Mouse (Mus musculus): Measurements from ENCODE around the gene Gm49510. TPM values are rescaled to one million over a fixed set of nuclear protein-coding genes. Genes with fewer than 3 reads are reported as not detected.

The Gm49510 gene
- polyA plus RNA-seq, 2 experiments: 0.03 to 0.10 TPM

GRCm38 (mm10) chr15:78863154-78863553 is 36.3 kb upstream of the Gm49510 start:
- no peaks in the 10 kb centered on the region for H3K9me3 ChIP-seq (ENCODE audit: control insufficient read depth, low read length)
- no peak overlapping the region for H3K4me3 ChIP-seq (ENCODE audit: insufficient read depth in 1 of 2, low read depth in 2 of 2, low read length in 2 of 2)
- H3K27me3 ChIP-seq (ENCODE audit: control insufficient read depth, insufficient read depth, low read length): no peaks in the 10 kb centered on the region
- ATAC-seq (ENCODE audit: insufficient read depth): no peak
- no peak overlapping the region for H3K27ac ChIP-seq
- no peaks in the 10 kb centered on the region for H3K36me3 ChIP-seq (replicated peaks; ENCODE audit: control insufficient read depth, insufficient read depth, low read depth)
- TF ChIP-seq EP300 (IDR thresholded peaks at IDR 0.05; ENCODE audit: low read depth): no peak
- TF ChIP-seq CTCF (IDR thresholded peaks at IDR 0.05; ENCODE audit: low read depth): no peak
- no peak overlapping the region for H3K4me2 ChIP-seq (ENCODE audit: low read depth)
- DNase-seq (ENCODE audit: low read depth in 3 of 3, low spot score in 3 of 3): no peak
- peaks cover 0 to 10% of the 10 kb centered on the region in 2 experiments; a peak in 3 of 4 replicates for H3K4me1 ChIP-seq (replicated peaks; ENCODE audit: control insufficient read depth in 2 of 2, insufficient read depth in 2 of 2, low read length in 1 of 2)
- H3K9ac ChIP-seq (replicated peaks): no peak overlapping the region
- 62% methylated on average over 2 of the region's 2 CpGs for WGBS (ENCODE audit: insufficient replicate concordance)

- no peaks in the 10 kb centered on the region for H3K27me3 ChIP-seq (ENCODE audit: control insufficient read depth, insufficient read depth, low read length)
- H3K4me2 ChIP-seq (ENCODE audit: low read depth): no peak overlapping the region
- ATAC-seq (ENCODE audit: insufficient read depth) (no peak; the same call in 1 of the 2 replicates), DNase-seq (ENCODE audit: low read depth in 3 of 3, low spot score in 3 of 3) (no peak)
- no peak overlapping the region for H3K27ac ChIP-seq
- H3K4me1 ChIP-seq (replicated peaks; ENCODE audit: control insufficient read depth in 2 of 2, insufficient read depth in 2 of 2, low read length in 1 of 2): peaks cover 0 to 13% of the 10 kb centered on the region in 2 experiments; a peak in 3 of 4 replicates
- H3K4me3 ChIP-seq (ENCODE audit: insufficient read depth in 1 of 2, low read depth in 2 of 2, low read length in 2 of 2): no peak overlapping the region
- 16% methylated on average over 13 of the region's 13 CpGs for WGBS (ENCODE audit: insufficient replicate concordance)
- TF ChIP-seq EP300 (IDR thresholded peaks at IDR 0.05; ENCODE audit: low read depth) (no peak), CTCF (IDR thresholded peaks at IDR 0.05; ENCODE audit: low read depth) (no peak)
- H3K9me3 ChIP-seq (ENCODE audit: control insufficient read depth, low read length): no peaks in the 10 kb centered on the region
- no peaks in the 10 kb centered on the region for H3K36me3 ChIP-seq (replicated peaks; ENCODE audit: control insufficient read depth, insufficient read depth, low read depth)
- H3K9ac ChIP-seq (replicated peaks): no peak overlapping the region
Observed at GRCm38 (mm10) chr15:78863852-78864253, 35.6 kb upstream of the Gm49510 start.

GRCm38 (mm10) chr15:78868398-78868797 is 31.1 kb upstream of the Gm49510 start:
- ATAC-seq (ENCODE audit: insufficient read depth) (no peak), DNase-seq (ENCODE audit: low read depth in 3 of 3, low spot score in 3 of 3) (no peak)
- peaks cover 0 to 9% of the 10 kb centered on the region in 2 experiments; a peak in 2 of 4 replicates for H3K4me1 ChIP-seq (replicated peaks; ENCODE audit: control insufficient read depth in 2 of 2, insufficient read depth in 2 of 2, low read length in 1 of 2)
- TF ChIP-seq EP300 (IDR thresholded peaks at IDR 0.05; ENCODE audit: low read depth) (no peak), CTCF (IDR thresholded peaks at IDR 0.05; ENCODE audit: low read depth) (no peak)
- no peaks in the 10 kb centered on the region for H3K36me3 ChIP-seq (replicated peaks; ENCODE audit: control insufficient read depth, insufficient read depth, low read depth)
- no peaks in the 10 kb centered on the region for H3K27me3 ChIP-seq (ENCODE audit: control insufficient read depth, insufficient read depth, low read length)
- no peak overlapping the region for H3K27ac ChIP-seq
- no peaks in the 10 kb centered on the region for H3K9me3 ChIP-seq (ENCODE audit: control insufficient read depth, low read length)
- no peak overlapping the region for H3K4me2 ChIP-seq (ENCODE audit: low read depth)
- WGBS (ENCODE audit: insufficient replicate concordance): 47% methylated on average over 9 of the region's 9 CpGs
- H3K9ac ChIP-seq (replicated peaks): no peak overlapping the region
- no peak overlapping the region for H3K4me3 ChIP-seq (ENCODE audit: insufficient read depth in 1 of 2, low read depth in 2 of 2, low read length in 2 of 2)

GRCm38 (mm10) chr15:78868826-78869233 is 30.6 kb upstream of the Gm49510 start:
- ATAC-seq (ENCODE audit: insufficient read depth): no peak
- 70% methylated on average over 7 of the region's 7 CpGs for WGBS (ENCODE audit: insufficient replicate concordance)
- H3K27ac ChIP-seq: no peak overlapping the region

GRCm38 (mm10) chr15:78869775-78870174 is 29.7 kb upstream of the Gm49510 start:
- ATAC-seq (ENCODE audit: insufficient read depth) (no peak), DNase-seq (ENCODE audit: low read depth in 3 of 3, low spot score in 3 of 3) (peak in 1 of 3 experiments; percentile 45)
- Histone ChIP-seq H3K9me3 (ENCODE audit: control insufficient read depth, low read length) (no peaks in the 10 kb centered on the region), H3K9ac (replicated peaks) (no peak overlapping the region), H3K4me2 (ENCODE audit: low read depth) (no peak overlapping the region), H3K27ac (no peak overlapping the region), H3K4me1 (replicated peaks; ENCODE audit: control insufficient read depth in 2 of 2, insufficient read depth in 2 of 2, low read length in 1 of 2) (peaks cover 0 to 5% of the 10 kb centered on the region in 2 experiments; a peak in 1 of 4 replicates), H3K27me3 (ENCODE audit: control insufficient read depth, insufficient read depth, low read length) (no peaks in the 10 kb centered on the region), H3K36me3 (replicated peaks; ENCODE audit: control insufficient read depth, insufficient read depth, low read depth) (no peaks in the 10 kb centered on the region), H3K4me3 (ENCODE audit: insufficient read depth in 1 of 2, low read depth in 2 of 2, low read length in 2 of 2) (no peak overlapping the region)
- 17% methylated on average over 6 of the region's 6 CpGs for WGBS (ENCODE audit: insufficient replicate concordance)
- TF ChIP-seq CTCF (IDR thresholded peaks at IDR 0.05; ENCODE audit: low read depth) (peak; percentile 78), EP300 (IDR thresholded peaks at IDR 0.05; ENCODE audit: low read depth) (no peak)

More at GRCm38 (mm10) chr15:78868826-78869233, 30.6 kb upstream of the Gm49510 start:
- Histone ChIP-seq H3K4me2 (ENCODE audit: low read depth) (no peak overlapping the region), H3K9me3 (ENCODE audit: control insufficient read depth, low read length) (no peaks in the 10 kb centered on the region), H3K4me3 (ENCODE audit: insufficient read depth in 1 of 2, low read depth in 2 of 2, low read length in 2 of 2) (no peak overlapping the region), H3K4me1 (replicated peaks; ENCODE audit: control insufficient read depth in 2 of 2, insufficient read depth in 2 of 2, low read length in 1 of 2) (peaks cover 0 to 8% of the 10 kb centered on the region in 2 experiments; a peak in 2 of 4 replicates), H3K27me3 (ENCODE audit: control insufficient read depth, insufficient read depth, low read length) (no peaks in the 10 kb centered on the region), H3K36me3 (replicated peaks; ENCODE audit: control insufficient read depth, insufficient read depth, low read depth) (no peaks in the 10 kb centered on the region), H3K9ac (replicated peaks) (no peak overlapping the region)
- DNase-seq (ENCODE audit: low read depth in 3 of 3, low spot score in 3 of 3): no peak
- TF ChIP-seq EP300 (IDR thresholded peaks at IDR 0.05; ENCODE audit: low read depth): no peak
- no peak for TF ChIP-seq CTCF (IDR thresholded peaks at IDR 0.05; ENCODE audit: low read depth)

Data from liver, embryonic 14.5 days (tissue).